Mouse (Mus musculus) urinary bladder, adult 2 months (tissue): Measurements from ENCODE around the gene Dok4. TPM values are rescaled to one million over a fixed set of nuclear protein-coding genes. Genes with fewer than 3 reads are reported as not detected.
"Not testable (repeated sequence)": the region's sequence is repeated elsewhere in the genome, so short reads cannot be mapped to it uniquely, and the experiment has no call there.

Experiments
- DNase-seq: peaks from one replicate; pipeline ENCODE4 v3.0.0; 2022; ENCODE audit warnings: low spot score
- polyA plus RNA-seq: library from polyadenylated mRNA; depleted of rRNA; stranded (reverse); fragments of >200 nt; gene quantifications from 2 replicates; pipeline ENCODE4 v1.2.3, GENCODE M21; 2012; rRNA removed

The Dok4 gene
- polyA plus RNA-seq, 1 experiment = 13.6 TPM

- no peak for DNase-seq
Observed at GRCm38 (mm10) chr8:94841183-94841582, 34.9 kb downstream of the Dok4 start.

- no peak for DNase-seq
Observed at GRCm38 (mm10) chr8:94838600-94838999, 37.5 kb downstream of the Dok4 start.

- DNase-seq = peak; percentile 91
Observed at GRCm38 (mm10) chr8:94837662-94838574, 38.2 kb downstream of the Dok4 start, which contains the start of the genes Coq9 and Ciapin1. TSS of gene Coq9 (plus strand) at chr8:94838321. TSS of gene Ciapin1 (minus strand) at chr8:94838358.

- no peak for DNase-seq
Observed at GRCm38 (mm10) chr8:94836456-94837240, 39.5 kb downstream of the Dok4 start.

GRCm38 (mm10) chr8:94835751-94836150, 40.4 kb downstream of the Dok4 start:
- DNase-seq = not testable (repeated sequence)

GRCm38 (mm10) chr8:94833901-94834405, 42.2 kb downstream of the Dok4 start:
- DNase-seq = not testable (repeated sequence)

GRCm38 (mm10) chr8:94828284-94828683, 47.8 kb downstream of the Dok4 start:
- DNase-seq = no peak

- no peak for DNase-seq
Observed at GRCm38 (mm10) chr8:94826210-94826609, 49.9 kb downstream of the Dok4 start.

- DNase-seq = no peak
Observed at GRCm38 (mm10) chr8:94825170-94825569, 51.0 kb downstream of the Dok4 start.

GRCm38 (mm10) chr8:94822637-94823560, 53.2 kb downstream of the Dok4 start:
- DNase-seq = no peak

- no peak for DNase-seq
Observed at GRCm38 (mm10) chr8:94821381-94821780, 54.7 kb downstream of the Dok4 start.

- no peak for DNase-seq
Observed at GRCm38 (mm10) chr8:94820553-94820952, 55.6 kb downstream of the Dok4 start.

- DNase-seq = no peak
Observed at GRCm38 (mm10) chr8:94819671-94820179, 56.4 kb downstream of the Dok4 start.

GRCm38 (mm10) chr8:94817933-94818332, 58.2 kb downstream of the Dok4 start:
- DNase-seq = no peak

- DNase-seq = no peak
Observed at GRCm38 (mm10) chr8:94814556-94814955, 61.6 kb downstream of the Dok4 start.

Other genes starting within 250 kb of the Dok4 start
- gene Arl2bp, start 209.7 kb downstream of the Dok4 start, polyA plus RNA-seq = 113 and 116 TPM in 2 replicates
- gene Pllp, start 180.1 kb downstream of the Dok4 start, polyA plus RNA-seq = 82.4 and 99.3 TPM in 2 replicates
- gene Ccl22, start 130.7 kb downstream of the Dok4 start, polyA plus RNA-seq = 1.6 and 2.3 TPM in 2 replicates
- 20.6 and 27.3 TPM in 2 replicates for gene Cx3cl1, start 104.3 kb downstream of the Dok4 start, polyA plus RNA-seq
- gene Ccl17, start 65.9 kb downstream of the Dok4 start, polyA plus RNA-seq = 2.3 and 4.0 TPM in 2 replicates
- gene Coq9, start 38.0 kb downstream of the Dok4 start, polyA plus RNA-seq = 62.3 and 72.1 TPM in 2 replicates
- 22.0 and 27.7 TPM in 2 replicates for gene Ciapin1, start 38.0 kb downstream of the Dok4 start, polyA plus RNA-seq
- gene Polr2c, start 18.9 kb downstream of the Dok4 start, polyA plus RNA-seq = 89.5 and 99.2 TPM in 2 replicates
- 36.5 and 36.8 TPM in 2 replicates for gene Ccdc102a, start 41.8 kb upstream of the Dok4 start, polyA plus RNA-seq
- 1.4 TPM in 2 replicates for gene Adgrg5, start 47.4 kb upstream of the Dok4 start, polyA plus RNA-seq
- 47.4 and 52.8 TPM in 2 replicates for gene Adgrg1, start 98.4 kb upstream of the Dok4 start, polyA plus RNA-seq
- 4.9 and 6.3 TPM in 2 replicates for gene Adgrg3, start 141.4 kb upstream of the Dok4 start, polyA plus RNA-seq
- gene Drc7, start 178.8 kb upstream of the Dok4 start, polyA plus RNA-seq = 0.04 TPM in 1 of 2 replicates, not detected in the other
- 12.7 and 13.5 TPM in 2 replicates for gene Katnb1, start 204.9 kb upstream of the Dok4 start, polyA plus RNA-seq